Mouse (Mus musculus) megakaryocyte, embryonic 14.5 days (primary cell): ENCODE data around the gene Cd5. TPM values are rescaled to one million over a fixed set of nuclear protein-coding genes. Genes with fewer than 3 reads are reported as not detected.

Experiments
- H3K27me3 ChIP-seq: replicated peaks from 2 replicates; pipeline ENCODE3; 2012; ENCODE audit warnings: inconsistent platforms
- H3K36me3 ChIP-seq: replicated peaks from 2 replicates; pipeline ENCODE3; 2012; ENCODE audit warnings: low read length, inconsistent platforms, mixed read lengths
- H3K4me1 ChIP-seq: 2 replicates; pipeline ENCODE4 v1.6.1; 2012; ENCODE audit warnings: inconsistent platforms
- H3K4me3 ChIP-seq: replicated peaks from 2 replicates; pipeline ENCODE3; 2012; ENCODE audit warnings: moderate library complexity, mild to moderate bottlenecking, inconsistent platforms
- H3K9me3 ChIP-seq: 2 replicates; pipeline ENCODE4 v1.6.1; 2012; ENCODE audit warnings: inconsistent platforms
- FLI1 ChIP-seq: IDR thresholded peaks from 2 replicates; pipeline ENCODE4 v1.6.1; 2012; ENCODE audit warnings: low read length, inconsistent platforms, mixed read lengths
- GATA1 ChIP-seq: IDR thresholded peaks from 3 replicates; pipeline ENCODE4 v1.6.1; 2012; ENCODE audit warnings: mixed read lengths, low read length, inconsistent platforms, borderline replicate concordance
- polyA plus RNA-seq: library from polyadenylated mRNA; stranded (reverse); fragments of >175 nt; gene quantifications from 2 replicates; pipeline ENCODE4 v1.2.3, GENCODE M21; 2012; ENCODE audit warnings: low replicate concordance; ENCODE audit not compliant: insufficient read depth

The Cd5 gene
- polyA plus RNA-seq, 1 experiment = not detected

DNA sequence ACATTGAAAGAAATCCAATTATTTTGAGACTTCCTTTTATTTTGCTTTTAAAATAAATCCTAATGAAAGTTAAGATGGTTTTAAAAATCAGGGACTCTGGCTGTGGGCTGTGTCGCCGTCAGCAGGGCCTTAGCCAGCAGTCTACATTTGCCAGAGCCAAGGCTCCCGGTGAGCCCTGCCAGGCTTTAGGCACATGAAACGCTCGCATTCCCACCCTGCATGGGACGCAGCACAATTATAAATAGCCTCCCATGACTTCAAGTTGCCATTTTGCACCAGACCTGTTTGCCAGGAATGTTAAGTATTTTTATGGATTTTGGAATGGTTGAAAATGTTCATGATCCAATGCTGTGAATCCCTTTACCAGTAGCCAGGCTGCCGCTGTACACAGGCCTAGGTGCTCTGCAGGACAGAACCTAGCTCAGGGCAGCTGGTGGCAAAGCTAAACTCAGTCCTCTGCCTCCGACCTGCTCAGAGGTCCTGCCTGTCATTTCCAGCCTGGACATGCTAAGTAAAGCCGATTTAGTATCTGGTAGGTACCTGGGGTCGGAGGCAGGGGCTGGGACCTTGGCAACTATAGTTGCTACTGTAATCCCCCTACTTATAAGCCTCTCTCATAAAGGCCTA lies 5.2 kb downstream of the Cd5 start:
- no peaks in the 10 kb centered on the region for H3K9me3 ChIP-seq
- H3K27me3 ChIP-seq = peaks cover 57% of the 10 kb centered on the region
- no peak for TF ChIP-seq GATA1
- no peak for TF ChIP-seq FLI1
- H3K36me3 ChIP-seq = no peaks in the 10 kb centered on the region
- peaks cover 2% of the 10 kb centered on the region; the same call in 1 of the 2 replicates for H3K4me1 ChIP-seq
- no peak overlapping the region for H3K4me3 ChIP-seq

DNA sequence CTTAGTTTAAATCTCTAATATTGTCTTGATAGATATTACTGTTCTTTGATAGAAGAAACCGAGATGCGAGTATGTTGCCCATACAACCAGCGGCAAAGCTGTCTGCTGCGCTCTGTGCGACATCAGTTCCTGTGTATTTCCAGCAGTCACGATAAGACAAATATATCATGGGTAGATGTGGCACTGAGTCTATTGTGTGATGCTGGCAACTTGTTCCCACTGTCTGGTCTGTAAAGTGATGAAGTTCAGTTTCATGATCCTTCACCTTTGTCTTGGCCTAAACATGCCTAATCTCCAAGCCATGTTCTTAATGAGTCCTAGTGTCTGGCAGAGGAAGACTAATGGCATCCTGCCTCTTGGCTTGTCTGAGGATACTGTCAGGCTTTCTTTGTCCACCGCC lies 6.1 kb downstream of the Cd5 start:
- Histone ChIP-seq H3K9me3 (no peaks in the 10 kb centered on the region), H3K27me3 (peaks cover 60% of the 10 kb centered on the region), H3K36me3 (no peaks in the 10 kb centered on the region), H3K4me1 (no peaks in the 10 kb centered on the region; the same call in 1 of the 2 replicates), H3K4me3 (no peak overlapping the region)
- TF ChIP-seq FLI1 (no peak), GATA1 (no peak)

DNA sequence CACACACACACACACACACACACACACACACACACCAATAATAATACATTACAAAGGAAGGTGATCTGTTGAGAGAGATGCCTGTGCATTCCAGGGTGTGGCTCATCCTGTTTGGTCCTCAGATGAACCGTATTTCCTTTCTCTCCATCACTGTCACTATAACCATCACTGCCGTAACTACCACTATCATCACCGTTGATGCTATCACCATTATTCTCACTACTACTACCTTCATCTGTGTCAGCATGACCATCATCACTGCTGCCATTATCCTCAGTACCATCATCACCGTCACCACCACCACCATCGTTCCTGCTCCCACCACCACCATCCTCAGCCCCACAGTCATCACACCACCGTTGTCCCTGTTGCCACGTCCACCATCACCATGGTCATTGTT lies 6.8 kb downstream of the Cd5 start:
- H3K4me1 ChIP-seq = no peaks in the 10 kb centered on the region; the same call in 1 of the 2 replicates
- no peak for TF ChIP-seq FLI1
- no peak for TF ChIP-seq GATA1
- no peaks in the 10 kb centered on the region for H3K9me3 ChIP-seq
- peak overlapping the region; percentile 68 for H3K4me3 ChIP-seq
- H3K27me3 ChIP-seq = peaks cover 61% of the 10 kb centered on the region
- no peaks in the 10 kb centered on the region for H3K36me3 ChIP-seq

GRCm38 (mm10) chr19:10730469-10730868 lies 8.3 kb downstream of the Cd5 start:
- Histone ChIP-seq H3K4me1 (no peaks in the 10 kb centered on the region; the same call in 1 of the 2 replicates), H3K36me3 (no peaks in the 10 kb centered on the region), H3K9me3 (no peaks in the 10 kb centered on the region)

DNA sequence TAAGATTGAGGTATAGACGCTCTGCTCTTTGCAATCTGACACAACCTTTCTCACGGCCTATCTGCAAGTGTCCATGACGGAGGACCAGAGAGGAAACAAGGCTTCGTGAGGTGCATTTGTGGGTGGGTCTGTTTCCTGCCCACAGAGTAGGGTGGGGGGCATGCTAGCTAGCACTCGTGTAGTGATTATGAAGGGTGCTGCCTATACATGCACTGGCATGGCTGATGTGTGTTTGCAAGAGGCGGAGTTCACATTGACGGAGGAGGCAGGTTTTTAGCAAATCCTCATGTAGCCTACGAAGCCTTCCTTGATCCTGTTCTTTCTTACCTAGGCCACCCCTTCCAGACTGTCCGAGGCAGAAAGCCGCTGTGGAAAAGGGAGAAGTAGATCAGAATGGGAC lies 8.9 kb downstream of the Cd5 start:
- TF ChIP-seq FLI1 (no peak), GATA1 (no peak)
- Histone ChIP-seq H3K4me1 (no peaks in the 10 kb centered on the region; the same call in 1 of the 2 replicates), H3K9me3 (no peaks in the 10 kb centered on the region), H3K36me3 (no peaks in the 10 kb centered on the region), H3K4me3 (no peak overlapping the region), H3K27me3 (peaks cover 64% of the 10 kb centered on the region)

More at GRCm38 (mm10) chr19:10730469-10730868, 8.3 kb downstream of the Cd5 start:
- no peak for TF ChIP-seq FLI1
- TF ChIP-seq GATA1 = no peak
- Histone ChIP-seq H3K4me3 (no peak overlapping the region), H3K27me3 (peaks cover 64% of the 10 kb centered on the region)

GRCm38 (mm10) chr19:10724629-10725363 lies 14.0 kb downstream of the Cd5 start:
- Histone ChIP-seq H3K4me1 (peaks cover 18% of the 10 kb centered on the region), H3K9me3 (no peaks in the 10 kb centered on the region), H3K36me3 (no peaks in the 10 kb centered on the region), H3K27me3 (peaks cover 68% of the 10 kb centered on the region), H3K4me3 (no peak overlapping the region)
- no peak for TF ChIP-seq FLI1
- no peak for TF ChIP-seq GATA1

GRCm38 (mm10) chr19:10723649-10724048 lies 15.2 kb downstream of the Cd5 start:
- H3K36me3 ChIP-seq = no peaks in the 10 kb centered on the region

DNA sequence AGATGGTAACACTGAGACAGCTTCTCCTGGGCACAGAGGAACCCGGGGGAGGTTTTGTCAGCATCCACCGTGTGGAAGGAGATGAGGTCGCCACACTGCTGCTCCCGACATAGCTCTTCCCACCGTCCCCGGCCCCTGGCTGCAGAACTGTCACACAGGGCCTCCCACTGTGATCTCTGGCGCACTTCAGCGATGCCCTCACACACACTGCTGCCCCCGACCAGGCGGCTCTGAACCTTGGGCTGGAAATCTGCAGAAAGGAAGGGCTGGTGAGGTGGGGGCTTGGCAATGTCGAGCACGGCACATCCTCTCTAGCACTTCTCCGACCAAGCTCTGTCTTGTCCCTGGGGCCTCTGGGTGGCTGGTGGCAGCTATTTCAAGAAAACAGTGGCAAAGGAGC lies 15.7 kb downstream of the Cd5 start:
- H3K9me3 ChIP-seq = no peaks in the 10 kb centered on the region
- peaks cover 23% of the 10 kb centered on the region for H3K4me1 ChIP-seq
- no peak overlapping the region for H3K4me3 ChIP-seq
- TF ChIP-seq GATA1 = no peak
- no peak for TF ChIP-seq FLI1
- peaks cover 58% of the 10 kb centered on the region for H3K27me3 ChIP-seq
- no peaks in the 10 kb centered on the region for H3K36me3 ChIP-seq

More at GRCm38 (mm10) chr19:10723649-10724048, 15.2 kb downstream of the Cd5 start:
- no peaks in the 10 kb centered on the region for H3K9me3 ChIP-seq
- H3K27me3 ChIP-seq = peaks cover 60% of the 10 kb centered on the region
- no peak overlapping the region for H3K4me3 ChIP-seq
- H3K4me1 ChIP-seq = peaks cover 19% of the 10 kb centered on the region
- TF ChIP-seq FLI1 (no peak), GATA1 (no peak)

DNA sequence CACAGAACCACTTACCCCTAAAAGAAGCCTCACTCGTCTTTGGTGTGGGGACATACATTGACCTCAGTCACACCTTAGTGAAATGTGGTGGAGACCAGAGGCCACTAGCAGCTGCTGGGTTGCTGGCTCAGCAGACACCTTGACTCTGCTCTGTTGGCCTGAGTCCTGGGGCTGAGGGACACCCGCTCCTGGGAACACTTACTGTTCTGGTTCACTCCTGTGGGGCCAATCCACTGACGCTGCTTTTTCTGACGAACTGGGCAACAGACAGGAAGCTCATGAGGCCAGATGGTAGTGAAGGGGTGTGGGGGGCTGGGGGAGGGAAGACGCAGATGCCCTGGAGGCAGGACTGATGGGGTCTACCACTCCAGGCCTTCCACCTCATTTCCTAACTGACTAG lies 17.7 kb downstream of the Cd5 start:
- Histone ChIP-seq H3K9me3 (no peaks in the 10 kb centered on the region), H3K36me3 (no peaks in the 10 kb centered on the region), H3K4me3 (no peak overlapping the region), H3K27me3 (peaks cover 48% of the 10 kb centered on the region), H3K4me1 (peaks cover 23% of the 10 kb centered on the region)
- TF ChIP-seq GATA1 (no peak), FLI1 (no peak)

GRCm38 (mm10) chr19:10720524-10720923 lies 18.3 kb downstream of the Cd5 start:
- peaks cover 43% of the 10 kb centered on the region for H3K27me3 ChIP-seq
- no peaks in the 10 kb centered on the region for H3K9me3 ChIP-seq
- no peaks in the 10 kb centered on the region for H3K36me3 ChIP-seq
- no peak for TF ChIP-seq GATA1
- TF ChIP-seq FLI1 = no peak
- H3K4me1 ChIP-seq = peaks cover 23% of the 10 kb centered on the region
- H3K4me3 ChIP-seq = no peak overlapping the region
